Mouse (Mus musculus) CH12F3 (cell line): ENCODE data around the gene Il5.

ENCODE experiments used
- in situ Hi-C: fragments of 300-500 bp; cut with MboI; formaldehyde crosslinking; loops from 2 replicates; pipeline ENCODE4 v1.14.3; 2020; ENCODE audit warnings: low sequenced_read_pairs

The Il5 gene

GRCm38 (mm10) chr11:53769185-53769576, 48.6 kb downstream of the Il5 start:
- in situ Hi-C loops: no loop called here

DNA sequence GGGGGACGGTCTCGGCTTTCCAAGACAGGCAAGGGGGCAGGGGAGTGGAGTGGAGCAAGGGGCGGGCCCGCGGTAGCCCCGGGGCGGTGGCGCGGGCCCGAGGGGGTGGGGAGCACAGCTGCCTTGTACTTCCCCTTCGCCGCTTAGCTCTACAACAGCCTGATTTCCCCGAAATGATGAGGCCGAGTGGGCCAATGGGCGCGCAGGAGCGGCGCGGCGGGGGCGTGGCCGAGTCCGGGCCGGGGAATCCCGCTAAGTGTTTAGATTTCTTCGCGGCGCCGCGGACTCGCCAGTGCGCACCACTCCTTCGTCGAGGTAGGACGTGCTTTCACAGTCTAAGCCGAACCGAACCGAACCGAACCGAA, 49.1 kb downstream of the Il5 start, which contains the start of gene Irf1:
Irf1 (plus strand) TSS at position 255 of the 365 bp plus-strand sequence.
- in situ Hi-C loops: no loop called here

DNA sequence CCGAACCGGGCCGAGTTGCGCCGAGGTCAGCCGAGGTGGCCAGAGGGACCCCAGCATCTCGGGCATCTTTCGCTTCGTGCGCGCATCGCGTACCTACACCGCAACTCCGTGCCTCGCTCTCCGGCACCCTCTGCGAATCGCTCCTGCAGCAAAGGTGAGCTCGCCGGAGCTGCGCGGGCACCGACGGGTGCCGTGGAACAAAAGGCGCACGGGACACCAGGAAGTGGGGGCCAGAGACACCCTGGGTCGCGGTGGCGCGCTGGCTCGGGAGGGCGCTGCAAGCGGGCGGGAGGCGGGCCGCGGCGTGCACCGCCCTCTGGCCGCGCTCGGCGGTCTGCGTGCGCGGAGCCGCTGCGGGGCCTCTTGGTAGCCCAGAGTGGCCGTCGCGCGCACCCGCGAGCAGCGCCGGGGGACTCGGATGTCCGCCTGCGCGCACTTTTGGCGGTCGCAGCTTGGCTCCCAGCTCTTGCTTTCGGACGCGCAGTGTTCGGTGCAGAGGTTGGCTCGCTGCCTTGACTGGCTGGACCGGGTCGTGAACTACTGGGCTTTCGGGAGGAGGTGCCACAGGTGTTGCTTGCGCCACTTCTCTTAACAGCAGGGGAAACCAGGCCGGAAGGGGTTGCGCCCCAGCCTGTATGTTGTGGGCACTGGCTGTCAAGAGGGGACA, 49.7 kb downstream of the Il5 start:
- in situ Hi-C loops: no loop called here

DNA sequence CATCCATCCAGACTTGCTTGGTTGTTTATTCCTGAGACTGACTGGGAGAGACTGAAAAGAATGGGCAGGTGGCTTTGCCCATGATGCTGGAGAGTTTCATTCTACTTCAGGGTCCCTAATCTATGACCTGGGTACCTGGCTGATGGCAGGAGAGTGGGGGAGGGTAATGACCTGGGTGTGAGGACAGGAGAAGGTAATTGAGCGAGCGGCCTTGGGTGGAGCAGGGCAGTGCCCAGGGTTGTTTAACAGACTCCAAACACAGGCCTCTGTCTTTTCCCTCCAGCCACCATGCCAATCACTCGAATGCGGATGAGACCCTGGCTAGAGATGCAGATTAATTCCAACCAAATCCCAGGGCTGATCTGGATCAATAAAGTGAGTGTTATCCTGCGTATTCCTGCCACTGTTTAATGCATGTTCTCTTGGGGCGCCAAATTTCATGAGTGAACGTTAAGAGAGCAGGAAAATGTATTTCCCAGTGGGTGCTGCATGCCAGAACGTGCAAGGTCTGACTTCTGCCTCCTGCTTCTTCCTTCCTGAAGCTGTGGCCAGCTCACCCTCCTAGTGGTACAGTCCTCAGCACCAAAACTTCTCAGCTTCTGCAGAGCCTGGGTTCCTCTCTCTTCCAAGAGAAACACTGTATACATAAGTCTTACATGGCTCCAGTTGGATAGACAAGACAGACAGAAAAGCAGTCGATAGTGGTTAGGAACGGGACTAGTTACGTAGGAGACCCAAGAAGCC, 50.6 kb downstream of the Il5 start:
- in situ Hi-C loops: no loop called here

- in situ Hi-C loops: no loop called here
Observed at GRCm38 (mm10) chr11:53772536-53772935, 51.9 kb downstream of the Il5 start.

DNA sequence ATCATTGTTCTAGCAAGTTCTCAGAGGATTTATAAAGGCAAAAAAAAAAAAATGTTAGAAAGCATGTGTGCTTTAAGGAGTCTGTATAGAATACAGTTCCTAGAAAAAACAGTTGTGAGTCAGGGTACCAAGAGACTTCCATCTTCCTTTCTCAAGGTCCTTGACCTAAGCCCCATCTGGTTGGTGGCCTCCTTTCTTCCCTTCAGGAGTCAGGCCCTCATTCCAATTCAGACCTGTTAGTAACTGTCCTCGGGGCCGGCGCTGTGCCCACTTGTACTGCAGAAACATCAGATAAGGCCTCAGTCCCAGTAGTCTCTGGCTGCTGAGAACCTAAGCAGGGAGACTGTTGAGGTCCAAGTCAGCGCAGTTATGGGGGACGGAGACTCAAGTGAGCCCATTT, 52.5 kb downstream of the Il5 start, which contains the start of gene Gm17334:
Gm17334 (minus strand) TSS at position 101 of the 400 bp plus-strand sequence.
- in situ Hi-C loops: no loop called here

- in situ Hi-C loops: no loop called here
Observed at GRCm38 (mm10) chr11:53773641-53774360, 53.2 kb downstream of the Il5 start.
